Mouse (Mus musculus) thymus, adult 2 months (tissue): ENCODE measurements around the gene Gm9821.

Experiments
- CTCF ChIP-seq: fragments of 200-500 bp; IDR thresholded peaks from 2 replicates; pipeline ENCODE4 v1.5.1; 2012; ENCODE audit warnings: mild to moderate bottlenecking, control low read depth, low read length, moderate library complexity, borderline replicate concordance; ENCODE audit not compliant: control insufficient read depth, poor library complexity, insufficient read depth; ENCODE audit errors: extremely low read depth
- POLR2A ChIP-seq: fragments of 200-500 bp; IDR thresholded peaks from 2 replicates; pipeline ENCODE4 v1.6.1; 2012; ENCODE audit warnings: mild to moderate bottlenecking, low read length, control low read depth, moderate library complexity; ENCODE audit not compliant: control insufficient read depth, poor library complexity, insufficient read depth; ENCODE audit errors: extremely low read depth

GRCm38 (mm10) chr2:91977960-91978359, 32.5 kb downstream of the Gm9821 start:
- no peak for TF ChIP-seq CTCF
- TF ChIP-seq POLR2A, result no peak
